In genomic region chr14:62940383-62941074, GRCm38 (mm10) we compare ENCODE assay signal across 8 mouse cellular contexts. TPM values are rescaled to one million over a fixed set of nuclear protein-coding genes. Genes with fewer than 3 reads are reported as not detected.
DNase-seq lines count a peak whose midpoint lies in the region; ATAC-seq lines count a peak whose summit lies in the region.

No protein-coding gene starts in this region.

- peak; percentile 64 for DNase-seq in kidney, adult 18-20 months
- DNase-seq in adrenal gland, adult 8-10 months: peak; percentile 88
- DNase-seq in heart, postnatal 36 days: peak; percentile 46 to 49
- DNase-seq in thymus, postnatal 14 days: peak; percentile 78
- no peak for DNase-seq in embryo, embryonic 11 days
- no peak for DNase-seq in embryo, embryonic 10 days (ENCODE audit: low spot score)

- ATAC-seq in kidney, embryonic 16.5 days (ENCODE audit: low FRiP score, low TSS enrichment): no peak
- peak; percentile 99 for ATAC-seq in megakaryocyte, adult 5-6 weeks (ENCODE audit: poor library complexity, severe bottlenecking)

- peaks cover 4% of the 10 kb centered on the region; the same call in 1 of the 2 replicates for H3K9me3 ChIP-seq in kidney, embryonic 16.5 days (ENCODE audit: low read length)

- H3K36me3 ChIP-seq in kidney, embryonic 16.5 days (ENCODE audit: insufficient read depth, low read length): peaks cover 27% of the 10 kb centered on the region; the same call in 1 of the 2 replicates

- no peaks in the 10 kb centered on the region for H3K4me1 ChIP-seq in kidney, embryonic 16.5 days (ENCODE audit: insufficient read depth, low read length)

- H3K4me3 ChIP-seq in kidney, embryonic 16.5 days (ENCODE audit: low read length): no peak overlapping the region

- no peaks in the 10 kb centered on the region for H3K27me3 ChIP-seq in kidney, embryonic 16.5 days (ENCODE audit: insufficient read depth, low read length)

- 81% methylated on average over 14 of the region's 14 CpGs for WGBS in kidney, embryonic 16.5 days

- intact Hi-C loops in heart, postnatal 36 days (cut with DNase I): no loop called here

- H3K27ac ChIP-seq in kidney, embryonic 16.5 days (ENCODE audit: low read length): no peak overlapping the region

- H3K9ac ChIP-seq in kidney, embryonic 16.5 days (replicated peaks; ENCODE audit: low read length): no peak overlapping the region

- H3K4me2 ChIP-seq in kidney, embryonic 16.5 days (replicated peaks; ENCODE audit: low read depth, low read length): no peak overlapping the region

RNA-seq across cellular contexts. Expression of gene Defb48, which starts 43.8 kb away (rescaled TPM):
- not detected in 2 replicates for polyA plus RNA-seq in kidney, embryonic 16.5 days (2015; fragmentation: Nextera tagmentation; extraction: Ambion mirVana)
- not detected for total RNA-seq in adrenal gland, adult 8-10 months (2022)
- total RNA-seq in heart, postnatal 36 days (2021): not detected
- not detected in 2 replicates for total RNA-seq in megakaryocyte, adult 5-6 weeks (2015)
- total RNA-seq in megakaryocyte, adult 5-6 weeks (2017): not detected in 2 replicates

RNA-seq across cellular contexts. Expression of gene Defb47, which starts 57.3 kb away (rescaled TPM):
- polyA plus RNA-seq in kidney, embryonic 16.5 days (2015; fragmentation: Nextera tagmentation; extraction: Ambion mirVana): not detected in 2 replicates
- total RNA-seq in adrenal gland, adult 8-10 months (2022): not detected
- not detected for total RNA-seq in heart, postnatal 36 days (2021)
- total RNA-seq in megakaryocyte, adult 5-6 weeks (2015): not detected in 2 replicates
- total RNA-seq in megakaryocyte, adult 5-6 weeks (2017): not detected in 2 replicates

Comparison
In these comparisons a context has a peak if more than half of its experiments do, and no peak if none do; other contexts are left out.
1. DNase-seq: peak in kidney, adult 18-20 months (single experiment), adrenal gland, adult 8-10 months (single experiment), heart, postnatal 36 days (2 of 2) and thymus, postnatal 14 days (single experiment); none in embryo, embryonic 11 days (single experiment) and embryo, embryonic 10 days (single experiment).